Mouse (Mus musculus) cerebellum, postnatal 10 days (tissue): Measurements from ENCODE around the gene A530084C06Rik.

Experiments
- DNase-seq, 2 experiments: peaks; one replicate each; pipeline ENCODE4 v3.0.0; 2021; ENCODE audit warnings: mixed read lengths in 2 of 2

The A530084C06Rik gene

DNA sequence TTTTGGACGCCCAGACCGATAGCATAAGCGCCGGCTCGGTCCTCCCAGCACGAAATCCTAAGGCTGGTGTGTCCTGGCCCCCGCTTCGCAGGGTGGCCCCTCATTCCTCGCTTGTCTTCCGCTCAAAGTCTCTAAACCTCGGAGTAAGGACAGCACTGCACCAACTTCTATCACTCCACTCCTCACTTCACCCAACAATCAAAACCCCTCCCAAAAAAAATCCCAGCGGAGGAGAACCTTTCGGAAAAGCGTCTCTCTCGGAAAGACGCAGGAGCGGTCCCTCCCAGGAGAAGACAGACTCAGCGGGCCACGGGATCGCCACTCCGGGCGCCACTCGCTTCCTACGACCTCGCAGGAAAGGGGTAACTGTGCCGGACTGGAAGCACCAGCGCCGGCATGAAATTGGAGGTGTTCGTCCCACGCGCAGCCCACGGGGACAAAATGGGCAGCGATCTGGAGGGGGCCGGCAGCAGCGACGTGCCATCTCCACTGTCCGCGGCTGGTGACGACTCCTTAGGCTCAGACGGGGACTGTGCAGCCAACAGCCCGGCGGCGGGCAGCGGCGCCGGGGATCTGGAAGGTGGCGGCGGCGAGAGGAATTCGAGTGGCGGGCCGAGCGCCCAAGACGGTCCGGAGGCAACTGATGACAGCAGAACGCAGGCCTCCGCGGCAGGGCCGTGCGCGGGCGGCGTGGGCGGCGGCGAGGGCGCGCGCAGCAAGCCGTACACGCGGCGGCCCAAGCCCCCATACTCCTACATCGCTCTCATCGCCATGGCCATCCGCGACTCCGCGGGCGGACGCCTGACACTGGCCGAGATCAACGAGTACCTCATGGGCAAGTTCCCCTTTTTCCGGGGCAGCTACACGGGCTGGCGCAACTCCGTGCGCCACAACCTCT lies at the start of gene A530084C06Rik:
Gene A530084C06Rik, minus strand, starts transcription at position 813 of the 898 bp plus-strand sequence.
- DNase-seq: peak; percentile 52 to 54

DNA sequence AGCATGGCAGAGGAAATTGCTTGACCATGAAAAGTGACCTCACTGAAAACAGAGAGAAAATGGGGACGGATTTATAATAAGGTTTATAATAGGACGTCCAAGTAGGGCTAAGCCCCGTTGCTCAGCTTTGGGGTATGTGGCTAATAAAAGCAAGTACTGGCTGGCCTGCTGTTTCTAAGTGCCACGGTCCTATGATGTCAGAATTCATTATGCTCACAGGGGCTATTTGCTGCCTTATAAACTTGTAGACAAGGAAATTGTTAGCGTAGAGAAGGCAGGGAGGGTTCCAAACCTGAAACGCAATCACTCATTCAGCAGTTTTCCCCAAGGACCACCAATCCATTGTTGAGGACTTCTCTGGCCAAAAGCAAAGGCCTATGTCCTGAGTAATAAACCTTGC lies 44.8 kb upstream of the A530084C06Rik start:
- DNase-seq: no peak

GRCm38 (mm10) chr13:31599576-31599975 lies 40.4 kb upstream of the A530084C06Rik start:
- no peak for DNase-seq

GRCm38 (mm10) chr13:31587341-31587740 lies 28.2 kb upstream of the A530084C06Rik start:
- no peak for DNase-seq

GRCm38 (mm10) chr13:31579866-31580265 lies 20.7 kb upstream of the A530084C06Rik start:
- no peak for DNase-seq

GRCm38 (mm10) chr13:31578389-31578788 lies 19.3 kb upstream of the A530084C06Rik start:
- DNase-seq: no peak

GRCm38 (mm10) chr13:31577576-31577975 lies 18.4 kb upstream of the A530084C06Rik start:
- DNase-seq: peak in 1 of 2 experiments; percentile 24

- DNase-seq: no peak
Observed at GRCm38 (mm10) chr13:31576696-31577095, 17.6 kb upstream of the A530084C06Rik start.

GRCm38 (mm10) chr13:31574627-31575026 lies 15.5 kb upstream of the A530084C06Rik start:
- DNase-seq: no peak

DNA sequence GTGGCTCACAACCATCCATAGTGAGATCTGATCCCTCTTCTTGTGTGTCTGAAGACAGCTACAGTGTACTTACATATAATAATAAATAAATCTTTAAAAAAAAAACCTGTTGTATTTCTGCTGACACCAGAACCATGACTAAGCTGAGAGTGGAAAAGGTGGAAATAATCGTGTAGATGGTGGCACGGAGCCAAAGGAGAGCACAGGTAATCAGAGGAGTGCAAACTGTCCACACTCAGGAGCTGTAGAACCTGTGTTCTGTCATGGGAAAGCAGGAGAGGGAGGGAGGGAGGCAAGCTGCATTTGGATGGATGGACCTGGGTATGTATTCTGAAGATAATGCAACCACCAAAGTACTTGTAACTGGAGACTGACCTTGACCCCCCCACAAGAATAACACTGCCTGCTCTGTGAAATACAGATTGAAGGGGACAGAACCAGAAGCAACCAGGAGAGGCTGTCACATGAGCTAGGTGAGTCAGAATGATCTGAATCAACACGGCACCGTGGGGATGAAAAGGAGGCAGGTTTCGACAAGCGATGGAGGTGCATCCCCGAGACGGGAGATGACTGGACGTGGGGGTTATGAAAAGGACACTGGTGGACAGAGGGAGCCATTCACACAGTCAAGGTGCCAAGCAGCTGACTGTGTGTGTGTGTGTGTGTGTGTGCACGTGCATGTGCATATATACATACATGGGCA lies 13.8 kb upstream of the A530084C06Rik start:
- no peak for DNase-seq

GRCm38 (mm10) chr13:31567617-31568294 lies 8.6 kb upstream of the A530084C06Rik start:
- no peak for DNase-seq

DNA sequence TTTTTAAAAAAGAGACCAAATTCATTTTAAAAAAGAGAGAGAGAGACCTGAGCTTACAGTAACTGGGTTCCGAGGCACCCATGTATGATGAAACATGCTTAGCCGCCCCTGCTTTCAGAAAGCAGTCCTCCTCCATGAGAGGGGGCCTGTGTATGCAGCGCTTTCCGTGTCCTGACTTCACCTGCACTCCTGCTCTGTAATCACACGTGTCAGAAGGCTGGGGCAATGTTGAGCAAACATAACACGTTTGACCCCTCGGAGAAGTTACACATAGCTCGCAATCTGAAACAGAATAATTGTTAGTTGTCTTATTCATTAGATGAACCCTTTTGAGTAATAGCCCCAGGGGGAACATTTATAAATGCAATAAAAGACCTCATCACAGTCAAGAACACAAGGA lies 8.0 kb upstream of the A530084C06Rik start:
- DNase-seq: no peak

- no peak for DNase-seq
Observed at GRCm38 (mm10) chr13:31564394-31564793, 5.3 kb upstream of the A530084C06Rik start.

DNA sequence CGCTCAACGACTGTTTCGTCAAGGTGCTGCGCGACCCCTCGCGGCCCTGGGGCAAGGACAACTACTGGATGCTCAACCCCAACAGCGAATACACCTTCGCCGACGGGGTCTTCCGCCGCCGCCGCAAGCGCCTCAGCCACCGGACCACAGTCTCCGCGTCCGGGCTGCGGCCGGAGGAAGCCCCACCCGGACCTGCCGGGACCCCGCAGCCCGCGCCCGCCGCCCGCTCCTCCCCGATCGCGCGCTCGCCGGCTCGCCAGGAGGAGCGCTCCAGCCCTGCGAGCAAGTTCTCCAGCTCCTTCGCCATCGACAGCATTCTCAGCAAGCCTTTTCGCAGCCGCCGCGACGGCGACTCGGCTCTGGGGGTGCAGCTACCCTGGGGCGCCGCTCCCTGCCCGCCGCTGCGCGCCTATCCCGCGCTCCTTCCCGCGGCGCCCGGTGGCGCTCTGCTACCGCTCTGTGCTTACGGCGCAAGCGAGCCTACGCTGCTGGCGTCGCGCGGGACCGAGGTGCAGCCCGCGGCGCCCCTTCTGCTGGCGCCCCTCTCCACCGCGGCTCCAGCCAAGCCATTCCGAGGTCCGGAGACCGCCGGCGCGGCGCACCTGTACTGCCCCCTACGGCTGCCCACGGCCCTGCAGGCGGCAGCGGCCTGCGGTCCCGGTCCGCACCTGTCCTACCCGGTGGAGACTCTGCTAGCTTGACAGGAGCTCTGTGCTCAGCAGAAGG lies 449 bp upstream of the A530084C06Rik start:
- peak; percentile 81 for DNase-seq

- DNase-seq: peak; percentile 54 to 60
Observed at GRCm38 (mm10) chr13:31557768-31558520, 1.2 kb downstream of the A530084C06Rik start.

- DNase-seq: peak in 1 of 2 experiments; percentile 11
Observed at GRCm38 (mm10) chr13:31556964-31557767, 2.0 kb downstream of the A530084C06Rik start.

DNA sequence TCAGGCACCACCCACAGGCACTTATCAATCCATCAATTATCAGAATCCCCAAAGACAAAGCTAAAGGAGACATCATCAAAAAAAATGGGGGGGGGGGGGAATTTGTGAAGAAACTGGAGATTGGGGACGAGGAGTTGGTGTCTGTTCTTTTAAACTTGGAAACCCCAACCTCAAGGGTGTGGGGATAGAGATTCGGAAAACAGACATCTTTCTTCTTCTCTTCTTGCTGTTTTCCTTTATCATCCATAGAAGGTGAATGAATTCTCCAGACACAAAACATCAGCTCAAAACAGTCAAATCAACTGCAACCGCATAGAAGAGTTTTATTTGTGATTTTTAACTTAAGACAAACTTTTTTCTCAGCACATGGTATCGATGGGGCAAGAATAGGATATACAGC lies 3.3 kb downstream of the A530084C06Rik start, which contains the start of gene Foxq1:
Gene Foxq1, plus strand, starts transcription at position 301 of the 400 bp plus-strand sequence.
- DNase-seq: no peak

GRCm38 (mm10) chr13:31547610-31548009 lies 11.5 kb downstream of the A530084C06Rik start:
- no peak for DNase-seq

- no peak for DNase-seq
Observed at GRCm38 (mm10) chr13:31547204-31547603, 11.9 kb downstream of the A530084C06Rik start.

- DNase-seq: no peak
Observed at GRCm38 (mm10) chr13:31546784-31547183, 12.3 kb downstream of the A530084C06Rik start.

GRCm38 (mm10) chr13:31543021-31543420 lies 16.1 kb downstream of the A530084C06Rik start:
- no peak for DNase-seq
